Mouse (Mus musculus): ENCODE measurements around the gene Gm11983. TPM values are rescaled to one million over a fixed set of nuclear protein-coding genes. Genes with fewer than 3 reads are reported as not detected.
"Not testable (repeated sequence)": the region's sequence is repeated elsewhere in the genome, so short reads cannot be mapped to it uniquely, and the experiment has no call there.

Gene Gm11983
- polyA plus RNA-seq, 1 experiment from 2014 or later = not detected

DNA sequence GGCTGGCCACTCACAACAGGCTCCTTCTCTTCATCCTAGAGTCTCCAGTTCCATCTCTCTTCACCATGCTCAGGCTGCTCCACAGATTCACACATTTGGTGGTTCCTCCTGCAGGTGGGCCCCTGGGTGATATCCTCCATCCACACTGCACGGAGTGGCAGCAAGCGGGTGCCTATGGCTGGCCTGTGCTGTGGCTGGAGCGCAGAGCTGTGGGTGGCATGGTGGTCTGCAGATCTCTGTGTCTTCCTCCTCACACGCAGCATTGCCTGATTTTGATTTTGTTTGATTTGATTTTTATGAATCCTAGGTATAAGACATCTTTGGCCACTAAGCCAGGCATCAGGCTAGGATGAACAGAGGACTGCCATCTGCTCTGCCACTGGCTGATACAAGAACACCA is 23.0 kb downstream of the Gm11983 start:
- no peak for ATAC-seq

DNA sequence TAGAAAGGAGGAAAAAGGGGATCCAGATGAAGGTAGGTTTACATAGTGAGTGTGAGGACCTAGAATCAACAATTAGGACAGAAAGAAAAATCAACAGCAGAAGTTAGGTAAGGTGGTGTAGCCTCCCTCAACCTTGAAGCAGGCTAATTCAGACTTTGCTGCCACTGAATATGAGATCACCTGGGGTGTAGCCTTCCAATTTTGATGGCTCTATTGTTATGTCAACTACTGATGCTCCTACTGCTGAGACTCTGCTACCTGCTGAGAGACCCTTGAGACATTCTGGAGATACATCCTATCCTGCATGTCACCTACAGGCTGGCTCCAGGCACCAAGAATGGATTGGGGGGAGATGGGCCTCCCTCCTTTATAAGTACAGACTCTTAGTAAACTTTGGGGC is 34.6 kb downstream of the Gm11983 start:
- not testable (repeated sequence) for H3K4me2 ChIP-seq (ENCODE audit: low read depth, low read length); H3K36me3 ChIP-seq (replicated peaks; ENCODE audit: insufficient read depth, low read length); H3K4me1 ChIP-seq (ENCODE audit: insufficient read depth); H3K27me3 ChIP-seq (ENCODE audit: insufficient read depth, low read length); DNase-seq; H3K4me3 ChIP-seq (ENCODE audit: low read depth, low read length); H3K9ac ChIP-seq (replicated peaks); ATAC-seq; H3K9me3 ChIP-seq (ENCODE audit: low read length); H3K27ac ChIP-seq (ENCODE audit: low read depth)

More for the DNA sequence above, 23.0 kb downstream of the Gm11983 start:
- Histone ChIP-seq H3K4me1 (ENCODE audit: insufficient read depth) (no peaks in the 10 kb centered on the region), H3K36me3 (replicated peaks; ENCODE audit: insufficient read depth, low read length) (no peaks in the 10 kb centered on the region), H3K4me2 (ENCODE audit: low read depth, low read length) (no peak overlapping the region), H3K9ac (replicated peaks) (no peak overlapping the region), H3K9me3 (ENCODE audit: low read length) (no peaks in the 10 kb centered on the region), H3K27ac (ENCODE audit: low read depth) (no peak overlapping the region), H3K4me3 (ENCODE audit: low read depth, low read length) (no peak overlapping the region), H3K27me3 (ENCODE audit: insufficient read depth, low read length) (no peaks in the 10 kb centered on the region)
- WGBS (ENCODE audit: insufficient replicate concordance) = 71% methylated on average over 4 of the region's 4 CpGs
- TF ChIP-seq EP300 (IDR thresholded peaks at IDR 0.05; ENCODE audit: low read depth) (no peak), CTCF (IDR thresholded peaks at IDR 0.05; ENCODE audit: low read depth) (no peak)
- no peak for DNase-seq

- Histone ChIP-seq H3K4me1 (ENCODE audit: insufficient read depth) (no peaks in the 10 kb centered on the region), H3K4me2 (ENCODE audit: low read depth, low read length) (no peak overlapping the region), H3K9ac (replicated peaks) (no peak overlapping the region), H3K9me3 (ENCODE audit: low read length) (peaks cover 3% of the 10 kb centered on the region; the same call in 1 of the 2 replicates), H3K4me3 (ENCODE audit: low read depth, low read length) (no peak overlapping the region), H3K27me3 (ENCODE audit: insufficient read depth, low read length) (no peaks in the 10 kb centered on the region), H3K36me3 (replicated peaks; ENCODE audit: insufficient read depth, low read length) (no peaks in the 10 kb centered on the region), H3K27ac (ENCODE audit: low read depth) (no peak overlapping the region)
- no peak for TF ChIP-seq EP300 (IDR thresholded peaks at IDR 0.05; ENCODE audit: low read depth)
- peak; percentile 44 for TF ChIP-seq CTCF (IDR thresholded peaks at IDR 0.05; ENCODE audit: low read depth)
- ATAC-seq = no peak
- WGBS (ENCODE audit: insufficient replicate concordance) = 82% methylated on average over 3 of the region's 3 CpGs
- DNase-seq = no peak
Observed at GRCm38 (mm10) chr11:6790690-6791089, 46.8 kb downstream of the Gm11983 start.

Other genes with a start within 250 kb of the Gm11983 start
- 1.5 and 1.6 TPM in 2 replicates for gene Nacad, start 231.6 kb downstream of the Gm11983 start, polyA plus RNA-seq (2015; fragmentation: Nextera tagmentation; extraction: Ambion mirVana)
- gene Tbrg4, start 211.6 kb downstream of the Gm11983 start, polyA plus RNA-seq (2015; fragmentation: Nextera tagmentation; extraction: Ambion mirVana) = 19.6 and 23.5 TPM in 2 replicates
- not detected in 2 replicates for gene Wap, start 199.0 kb downstream of the Gm11983 start, polyA plus RNA-seq (2015; fragmentation: Nextera tagmentation; extraction: Ambion mirVana)
- gene Ramp3, start 179.1 kb downstream of the Gm11983 start, polyA plus RNA-seq (2015; fragmentation: Nextera tagmentation; extraction: Ambion mirVana) = 0.20 and 0.28 TPM in 2 replicates
- 0.30 and 0.54 TPM in 2 replicates for gene Adcy1, start 225.8 kb upstream of the Gm11983 start, polyA plus RNA-seq (2015; fragmentation: Nextera tagmentation; extraction: Ambion mirVana)